Mouse (Mus musculus) megakaryocyte, embryonic 14.5 days (primary cell): Measurements from ENCODE around the gene 4930467E23Rik.
"Not testable (repeated sequence)": the region's sequence is repeated elsewhere in the genome, so short reads cannot be mapped to it uniquely, and the experiment has no call there.

ENCODE experiments used
- FLI1 ChIP-seq: IDR thresholded peaks from 2 replicates; pipeline ENCODE4 v1.6.1; 2012; ENCODE audit warnings: low read length, inconsistent platforms, mixed read lengths
- GATA1 ChIP-seq: IDR thresholded peaks from 3 replicates; pipeline ENCODE4 v1.6.1; 2012; ENCODE audit warnings: mixed read lengths, low read length, inconsistent platforms, borderline replicate concordance

- not testable (repeated sequence) for TF ChIP-seq GATA1, FLI1
Measured at GRCm38 (mm10) chr8:19754961-19755360, 25.6 kb downstream of the 4930467E23Rik start.
